Mouse (Mus musculus) megakaryocyte progenitor cell, adult 5-6 weeks (primary cell): Measurements from ENCODE around the gene Inpp5a. TPM values are rescaled to one million over a fixed set of nuclear protein-coding genes. Genes with fewer than 3 reads are reported as not detected.

Experiments used
- ATAC-seq: replicated peaks from 2 replicates; pipeline ENCODE4 v1.8.0; 2016; ENCODE audit warnings: mild to moderate bottlenecking, moderate TSS enrichment, inconsistent platforms; ENCODE audit not compliant: poor library complexity
- total RNA-seq, 2 experiments: library from RNA; stranded (forward) in 1 of 2; stranded (reverse) in 1 of 2; fragments of 157-497, 149-512 nt in 1 of 2; fragments of 200-1000 nt in 1 of 2; gene quantifications; 2 replicates each; pipeline versions ENCODE4 v1.2.3 to v1.2.4; 2015 to 2017

Inpp5a gene
- total RNA-seq, 2 experiments from 2014 or later, result 9.9 to 11.2 TPM

DNA sequence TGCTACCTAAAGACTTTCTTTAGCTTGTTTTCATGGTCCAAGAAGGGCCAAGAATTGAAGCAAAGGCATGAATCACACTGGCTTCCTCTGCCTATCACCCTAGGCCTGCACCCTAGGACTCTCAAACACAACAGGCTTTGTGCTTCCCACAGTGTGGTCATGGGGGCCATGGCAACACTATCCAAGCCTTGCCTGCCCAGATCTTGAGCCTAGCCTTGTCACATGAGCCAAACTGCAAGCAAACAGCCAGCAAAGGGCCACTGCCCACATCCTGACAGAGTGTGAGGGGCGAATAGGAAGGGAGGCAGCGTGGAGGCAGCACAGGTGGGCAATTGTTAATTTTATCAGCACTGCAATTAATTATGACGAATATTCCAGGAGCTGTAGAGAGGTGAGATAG lies 183.8 kb downstream of the Inpp5a start:
- no peak for ATAC-seq

DNA sequence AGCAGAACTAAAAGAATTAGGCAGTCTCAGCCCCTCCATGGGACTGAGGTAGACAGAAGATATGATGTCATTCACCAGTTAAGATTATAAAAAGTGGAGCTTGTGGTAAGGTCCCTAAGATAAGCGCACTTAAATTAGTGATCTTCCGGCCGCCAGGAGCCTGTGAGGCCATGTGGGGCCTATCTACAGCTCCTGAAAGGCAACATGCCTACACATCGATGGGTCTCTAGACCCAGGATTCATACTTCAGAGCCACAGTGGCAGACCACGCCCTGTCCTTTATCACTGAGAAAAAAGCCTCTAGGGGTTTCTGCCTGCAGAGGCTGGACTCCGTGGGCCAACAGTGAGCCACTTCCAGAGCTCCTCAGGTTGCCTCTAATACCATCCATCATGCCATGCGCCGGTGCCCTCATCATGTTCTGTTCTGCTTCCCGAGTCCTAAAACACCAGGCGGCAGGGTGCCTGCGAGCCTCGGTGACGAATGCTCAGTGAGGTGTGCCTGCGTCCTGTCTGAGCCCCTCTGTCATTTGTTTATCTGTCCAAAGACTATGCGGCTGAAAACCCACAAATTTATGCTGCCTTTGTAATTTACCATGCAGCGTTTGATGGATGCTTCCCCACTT lies 187.3 kb downstream of the Inpp5a start:
- ATAC-seq, result peak; percentile 70

DNA sequence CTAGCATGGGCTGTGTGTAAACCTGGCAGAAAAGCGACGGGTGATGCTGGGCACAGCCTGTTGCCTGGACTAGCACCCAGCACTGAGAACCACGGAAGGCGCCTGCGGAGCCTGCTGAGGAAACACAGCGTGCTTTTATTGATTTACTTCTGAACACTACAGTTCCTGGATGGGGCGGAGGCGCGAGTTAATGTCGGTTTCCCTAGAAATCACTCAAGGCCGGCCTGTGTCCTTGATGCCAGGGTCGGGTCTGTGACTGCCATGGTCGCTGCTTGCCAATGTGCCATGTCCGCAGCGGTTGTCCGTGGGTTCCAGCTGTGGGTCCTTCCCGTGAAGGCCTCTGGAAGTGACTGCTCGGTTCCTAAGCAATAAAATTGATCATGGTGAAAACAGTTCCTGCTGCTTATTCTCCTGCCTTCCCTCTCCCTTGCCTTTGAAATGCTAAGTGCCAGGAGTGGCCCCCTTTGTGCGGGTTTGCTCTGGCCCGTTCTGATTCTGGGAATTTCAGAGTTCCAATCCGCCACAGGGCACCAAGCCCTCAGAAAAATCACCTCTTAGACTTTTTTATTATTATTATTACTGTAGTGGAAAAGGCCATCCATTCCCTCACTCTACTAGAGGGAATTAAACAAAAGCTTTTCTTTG lies 190.5 kb downstream of the Inpp5a start:
- no peak for ATAC-seq

DNA sequence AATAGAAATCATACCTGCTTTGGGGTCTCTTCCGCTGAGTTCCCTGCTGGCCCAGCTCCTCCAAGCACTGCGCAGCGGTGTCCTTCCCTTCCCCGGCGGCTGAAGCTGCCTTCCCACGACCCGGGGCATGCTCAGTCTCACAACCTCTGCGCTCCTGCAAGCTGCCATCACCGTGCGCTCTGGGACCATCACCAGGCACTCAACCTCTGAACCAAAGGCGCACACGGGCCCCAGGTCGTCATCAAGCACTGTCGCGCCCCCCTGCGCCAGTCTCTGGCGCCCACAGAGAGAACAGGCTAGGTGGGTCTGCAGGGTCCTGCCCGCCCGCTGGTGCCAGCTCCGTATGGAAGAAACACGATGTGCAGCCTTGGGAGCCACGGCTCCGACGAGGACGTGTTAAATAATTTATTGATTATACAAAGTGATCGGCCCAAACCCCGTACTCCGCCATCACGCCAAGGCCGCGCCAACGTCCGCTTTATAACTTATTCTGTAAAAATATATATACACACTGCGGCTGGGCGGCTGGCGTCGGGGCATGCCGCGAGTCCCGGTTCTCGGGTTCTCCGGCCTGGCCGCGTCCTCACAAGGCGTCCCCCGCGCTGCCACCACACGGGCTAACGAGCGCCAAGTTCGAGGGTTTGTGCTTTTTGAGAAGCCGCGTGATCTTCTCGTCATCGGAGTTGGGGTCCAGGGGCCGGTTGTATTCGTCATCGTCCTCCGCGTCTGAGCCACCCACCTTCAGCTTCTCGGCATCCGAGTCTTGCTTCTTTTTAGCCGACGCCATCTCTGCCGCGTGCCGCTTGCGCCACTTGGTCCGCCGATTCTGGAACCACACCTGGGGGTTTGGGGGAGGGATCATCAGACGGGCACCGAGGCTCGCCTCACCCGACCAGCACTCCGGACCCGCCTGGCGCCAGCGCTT lies 192.2 kb downstream of the Inpp5a start:
- no peak for ATAC-seq

- ATAC-seq, result no peak
Observed at GRCm38 (mm10) chr7:139581801-139582571, 193.1 kb downstream of the Inpp5a start.

- ATAC-seq, result no peak
Observed at GRCm38 (mm10) chr7:139582595-139582994, 193.7 kb downstream of the Inpp5a start, which contains the start of gene Nkx6-2. Gene Nkx6-2 (minus strand): TSS chr7:139582797.

GRCm38 (mm10) chr7:139583094-139583737 lies 194.3 kb downstream of the Inpp5a start:
- ATAC-seq, result no peak

DNA sequence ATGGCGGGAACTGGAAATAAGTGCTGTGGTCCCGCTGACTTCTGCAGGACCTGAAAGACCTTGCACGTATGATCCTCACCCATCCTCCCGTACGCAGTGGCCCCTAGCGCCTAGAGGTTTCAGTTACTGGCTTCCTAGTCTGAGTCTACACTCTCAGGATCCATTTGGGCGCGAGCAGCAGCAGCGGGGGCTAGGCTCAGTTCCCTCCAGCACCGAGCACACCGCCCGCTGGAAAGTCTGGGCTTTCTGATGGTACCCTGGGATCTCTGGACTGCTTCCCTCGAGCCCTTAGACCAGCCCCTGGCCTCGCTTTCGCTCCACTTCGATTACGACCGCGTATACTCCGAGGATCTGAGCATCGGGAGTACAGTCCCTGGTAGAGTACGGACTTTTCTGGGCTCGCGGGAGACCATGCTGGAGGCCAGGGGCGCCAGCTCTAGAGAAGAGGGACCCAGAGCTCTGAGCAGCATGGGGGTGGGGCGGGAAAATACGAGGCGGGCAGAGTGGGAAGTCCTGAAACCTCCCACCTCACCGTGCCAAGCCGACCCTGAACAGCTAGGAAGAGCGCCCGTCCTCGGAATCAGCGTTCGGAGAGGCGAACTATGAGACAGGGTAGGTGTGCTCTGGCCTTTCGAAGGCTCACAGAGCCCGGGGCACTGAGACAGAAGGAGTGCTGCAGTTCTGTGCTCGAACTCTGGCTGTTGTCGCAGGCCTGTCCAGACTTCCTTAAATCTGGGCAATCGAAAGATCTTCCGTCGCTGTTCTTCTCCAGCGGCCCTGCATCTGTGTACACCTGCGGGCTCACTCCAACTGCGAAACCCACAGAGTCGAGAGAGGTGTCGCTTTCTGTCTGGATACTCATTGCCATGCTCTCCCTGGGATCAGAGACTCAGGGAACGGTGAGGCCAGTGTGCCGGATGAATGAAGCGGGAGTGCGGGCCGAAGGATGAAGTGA lies 195.6 kb downstream of the Inpp5a start:
- no peak for ATAC-seq

DNA sequence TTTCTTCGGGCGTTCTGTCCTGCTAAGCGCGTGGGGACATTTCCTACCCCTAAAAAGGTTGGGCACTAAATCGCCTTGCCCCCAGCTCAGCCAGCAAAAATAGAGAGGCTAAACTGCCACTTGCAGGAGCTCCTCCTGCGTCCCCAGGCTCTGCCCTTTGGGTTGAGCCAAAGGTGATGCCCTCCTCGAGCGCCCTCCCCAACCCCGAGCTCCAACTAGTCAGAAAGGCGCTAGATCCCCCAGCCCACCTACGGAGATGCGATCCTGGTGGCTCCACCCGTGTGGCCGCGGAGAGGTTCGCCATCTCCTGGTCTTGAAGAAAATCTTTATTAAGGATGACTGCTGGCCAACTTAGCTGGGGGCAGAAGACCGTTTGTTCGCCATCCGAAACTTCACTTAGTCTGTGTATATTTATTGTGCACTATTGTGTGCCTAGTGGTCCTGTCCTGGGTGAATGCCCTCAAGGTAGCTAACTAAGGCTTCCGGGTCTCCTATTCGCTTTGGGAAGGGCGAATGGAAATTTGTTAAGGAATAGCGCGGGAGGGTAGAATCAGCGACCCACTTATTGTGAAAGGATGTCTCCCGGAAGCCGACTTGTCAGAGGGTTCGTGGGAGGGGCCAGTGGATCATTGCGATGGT lies 196.4 kb downstream of the Inpp5a start:
- no peak for ATAC-seq

- no peak for ATAC-seq
Observed at GRCm38 (mm10) chr7:139587919-139588318, 199.0 kb downstream of the Inpp5a start.

- peak; percentile 81 for ATAC-seq
Observed at GRCm38 (mm10) chr7:139590302-139590701, 201.4 kb downstream of the Inpp5a start.

DNA sequence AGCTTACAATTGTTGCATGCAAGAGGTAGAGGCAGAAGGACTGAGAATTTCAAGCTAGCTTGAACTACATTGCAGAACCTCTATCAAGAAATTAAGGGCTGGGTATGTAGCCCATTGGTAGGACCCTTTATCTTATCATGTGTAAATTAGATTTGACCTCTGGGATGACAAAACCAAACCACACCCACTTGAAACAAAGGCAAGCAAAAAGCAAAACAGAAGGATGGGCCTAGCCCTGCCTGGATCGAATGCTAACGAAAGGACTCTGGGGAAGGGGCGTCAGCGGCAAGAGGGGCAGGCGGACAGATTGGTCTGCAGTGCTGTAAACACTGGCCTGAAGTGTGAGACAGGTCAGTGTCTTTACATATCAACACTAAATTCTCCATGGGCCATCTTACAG lies 202.4 kb downstream of the Inpp5a start:
- no peak for ATAC-seq

DNA sequence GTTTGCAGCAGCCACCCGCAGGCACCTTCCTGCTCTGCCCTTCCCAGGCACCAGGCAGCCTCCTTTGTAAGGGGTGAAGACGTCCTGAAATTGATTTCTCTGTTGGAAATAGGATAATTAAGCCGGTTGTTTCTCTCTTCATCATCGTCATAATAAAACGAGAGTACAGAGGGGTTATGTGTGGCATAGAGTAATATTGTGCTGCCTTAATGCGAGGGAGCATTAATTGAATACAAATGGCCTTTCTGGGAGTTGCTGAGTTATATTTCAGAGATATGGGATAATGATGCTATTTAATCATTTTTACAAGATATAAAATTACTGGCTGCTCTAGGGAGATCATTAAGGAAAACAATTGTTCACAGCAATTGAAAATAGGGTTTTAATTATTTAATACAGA lies 206.4 kb downstream of the Inpp5a start:
- no peak for ATAC-seq

DNA sequence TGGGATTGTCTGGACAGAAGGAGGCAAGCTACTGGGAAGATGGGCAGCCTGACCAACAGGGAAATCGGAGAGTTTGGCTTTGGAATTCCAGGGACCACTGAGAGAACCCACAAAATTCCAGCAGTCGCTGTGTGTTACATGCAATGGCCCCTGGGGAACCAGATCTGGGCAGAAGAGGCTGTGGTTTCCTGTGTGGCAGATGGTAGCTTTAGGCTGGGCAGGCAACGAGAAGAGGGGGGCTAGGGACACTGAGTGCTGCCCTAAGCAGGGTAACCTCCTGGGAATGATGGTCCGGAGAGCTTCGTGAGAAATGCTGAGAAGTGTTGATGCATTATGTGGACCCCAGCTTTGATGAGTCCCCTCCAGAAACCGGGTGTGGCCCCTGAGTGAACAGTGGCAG lies 207.0 kb downstream of the Inpp5a start:
- ATAC-seq, result peak; percentile 73

DNA sequence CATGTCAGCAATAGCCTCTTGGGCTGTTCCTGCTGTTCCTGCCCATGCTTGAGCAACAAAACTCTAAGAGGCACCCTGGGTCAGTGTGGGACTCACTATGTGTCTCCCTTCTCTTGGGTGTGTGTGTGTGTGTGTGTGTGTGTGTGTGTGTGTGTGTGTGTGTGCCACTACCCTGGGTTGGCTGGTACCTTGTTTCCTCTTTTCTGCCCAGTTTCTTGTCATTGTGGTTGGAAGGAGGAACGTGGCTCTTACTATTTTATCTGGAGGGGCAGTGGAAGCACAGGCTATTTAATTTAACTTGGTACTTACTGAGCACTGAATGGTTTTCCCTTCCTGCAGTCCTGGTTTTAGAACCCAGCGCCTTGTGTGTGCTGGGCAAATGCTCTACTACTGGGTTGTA lies 221.4 kb downstream of the Inpp5a start:
- peak; percentile 63 for ATAC-seq

DNA sequence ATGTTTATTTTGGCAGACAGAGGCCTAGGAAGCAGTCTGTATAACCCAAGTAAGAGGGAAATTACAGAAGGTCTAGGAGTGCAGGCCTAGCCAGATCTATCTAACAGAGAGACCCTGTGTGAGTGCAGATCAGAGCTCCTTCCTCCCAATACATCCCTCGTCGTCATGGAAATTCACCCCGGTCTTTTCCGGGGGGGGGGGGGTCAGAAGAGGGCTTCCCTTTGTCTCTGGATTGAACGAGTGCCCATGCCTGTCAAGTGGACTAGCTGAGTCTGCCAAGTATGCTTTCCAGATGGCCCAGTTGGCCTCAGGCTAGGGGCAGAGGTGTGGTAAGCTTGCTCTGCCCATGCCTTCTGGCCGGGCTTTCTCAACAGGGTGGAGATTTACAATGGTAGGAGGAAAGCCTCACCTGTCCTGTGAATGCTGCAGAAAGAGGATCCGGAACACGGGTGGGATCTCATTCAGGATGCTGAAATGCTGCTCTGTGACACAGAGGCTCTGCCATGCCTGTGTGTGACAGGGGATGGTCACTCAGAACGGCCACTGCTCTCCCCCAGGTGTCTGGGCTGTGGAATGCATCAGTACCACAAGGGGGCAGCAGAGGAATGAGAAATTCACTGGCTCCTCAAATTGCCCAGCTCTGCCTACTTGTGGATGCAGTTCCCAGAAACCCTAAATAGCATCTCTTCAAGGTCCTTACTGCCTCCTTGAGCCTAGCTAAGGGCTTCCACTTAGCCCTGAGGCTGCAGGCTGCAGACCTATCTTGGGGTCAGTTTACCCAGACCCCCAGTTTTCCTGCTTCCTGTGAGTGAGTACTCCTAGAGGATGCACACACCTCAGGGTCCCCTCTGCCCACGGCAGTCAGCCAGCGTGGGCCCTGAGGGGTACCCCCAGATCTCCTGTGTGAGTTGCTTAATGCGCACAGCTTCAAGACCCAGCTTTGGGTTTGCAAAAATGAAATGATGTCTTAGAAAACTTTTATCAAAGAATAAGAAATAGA lies 227.2 kb downstream of the Inpp5a start:
- ATAC-seq, result peak; percentile 88

- ATAC-seq, result no peak
Observed at GRCm38 (mm10) chr7:139622568-139622967, 233.7 kb downstream of the Inpp5a start.

DNA sequence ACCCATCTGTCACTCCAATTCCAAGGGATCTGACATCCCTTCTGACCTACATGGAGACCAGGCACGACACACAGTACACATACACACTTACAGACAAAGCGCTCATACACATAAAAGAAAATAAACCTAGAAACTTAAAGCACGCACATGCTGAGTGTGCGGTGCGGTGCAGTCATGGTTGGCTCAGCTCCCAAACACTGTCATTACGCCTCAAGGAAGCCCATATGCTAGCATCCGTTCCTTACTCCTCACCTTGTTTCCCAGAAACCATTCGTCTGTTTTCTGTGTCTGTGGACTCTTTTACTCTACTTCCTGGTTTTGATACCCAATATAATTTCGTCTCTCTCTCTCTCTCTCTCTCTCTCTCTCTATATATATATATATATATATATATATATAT lies 236.2 kb downstream of the Inpp5a start:
- ATAC-seq, result no peak
